ENCODE assay signal across 11 mouse cellular contexts in genomic region chr16:75325296-75325695, GRCm38 (mm10).
DNase-seq lines count a peak whose midpoint lies in the region; ATAC-seq and TF ChIP-seq lines count a peak whose summit lies in the region.
"Had no signal": no experiment of that assay in that cellular context is flagged by ENCODE, and none has a peak within 500 bp of the region (broad histone marks: within the 10 kb centered on the region; RNA-seq: fewer than 3 reads in every experiment).

No protein-coding gene starts in this region.

- H3K79me2 ChIP-seq in MEL (ENCODE audit: control insufficient read depth, insufficient read depth, low read length, poor library complexity), result no peaks in the 10 kb centered on the region

- peak; percentile 92 for ATAC-seq in megakaryocyte progenitor cell, adult 5-6 weeks (replicated peaks; ENCODE audit: poor library complexity)

- peak; percentile 56 for TF ChIP-seq RAD21 in MEL (IDR thresholded peaks at IDR 0.05; ENCODE audit: low read depth, low read length)

- intact Hi-C loops in left cerebral cortex, adult 2 months (cut with DNase I), result loop anchor here (10.0 kb wide), 1 partner anchor 460 kb away; no protein-coding TSS in a partner anchor
- intact Hi-C loops in left cerebral cortex, postnatal 36 days (cut with DNase I), result loop anchor here (10.0 kb wide), 1 partner anchor 470 kb away; no protein-coding TSS in a partner anchor

- H3K9me3 ChIP-seq in MEL (replicated peaks; ENCODE audit: insufficient read depth, low read length), result no peaks in the 10 kb centered on the region
- H3K9me3 ChIP-seq: lung, embryonic 15.5 days had no signal

- no peak for TF ChIP-seq EP300 in MEL (IDR thresholded peaks at IDR 0.05; ENCODE audit: low read depth in 1 of 2, low read length in 2 of 2)

- no peak overlapping the region for H3K9ac ChIP-seq in MEL (ENCODE audit: control insufficient read depth, low read depth, low read length, poor library complexity, severe bottlenecking)
- H3K9ac ChIP-seq: lung, embryonic 15.5 days had no signal

- H3K27ac ChIP-seq in left cerebral cortex, adult 2 months, result no peak overlapping the region
- no peak overlapping the region for H3K27ac ChIP-seq in MEL (ENCODE audit: control insufficient read depth, low read depth, low read length)
- H3K27ac ChIP-seq: lung, embryonic 15.5 days had no signal

- no peaks in the 10 kb centered on the region for H3K4me1 ChIP-seq in MEL (ENCODE audit: control insufficient read depth in 1 of 2, insufficient read depth in 2 of 2, low read length in 2 of 2)
- H3K4me1 ChIP-seq: lung, embryonic 15.5 days had no signal

- TF ChIP-seq CTCF in left cerebral cortex, adult 2 months (IDR thresholded peaks at IDR 0.05), result peak; percentile 56
- peak in 2 of 3 experiments; percentile 6 to 62; a peak in 2 of 6 replicates for TF ChIP-seq CTCF in MEL (IDR thresholded peaks at IDR 0.05 in 2 of 3, conservative IDR thresholded peaks at IDR 0.05 in 1 of 3; ENCODE audit: control insufficient read depth in 1 of 3, insufficient read depth in 1 of 3, low read depth in 2 of 3, low read length in 3 of 3, poor library complexity in 1 of 3, severe bottlenecking in 1 of 3)

- no peaks in the 10 kb centered on the region for H3K36me3 ChIP-seq in MEL (ENCODE audit: control insufficient read depth in 1 of 2, insufficient read depth in 2 of 2, low read length in 2 of 2)
- H3K36me3 ChIP-seq: lung, embryonic 15.5 days had no signal

- TF ChIP-seq POLR2A in MEL (IDR thresholded peaks at IDR 0.05; ENCODE audit: control insufficient read depth in 1 of 2, insufficient read depth in 1 of 2, low read depth in 1 of 2, low read length in 2 of 2, poor library complexity in 1 of 2), result no peak

- H3K4me3 ChIP-seq in left cerebral cortex, adult 2 months, result no peak overlapping the region
- H3K4me3 ChIP-seq in MEL (ENCODE audit: control insufficient read depth in 1 of 2, insufficient read depth in 1 of 2, low read depth in 2 of 2, low read length in 2 of 2), result no peak overlapping the region
- H3K4me3 ChIP-seq: lung, embryonic 15.5 days had no signal

- no peaks in the 10 kb centered on the region; a peak in 1 of 4 replicates for H3K27me3 ChIP-seq in MEL (ENCODE audit: control insufficient read depth in 1 of 2, insufficient read depth in 2 of 2, low read length in 2 of 2)
- H3K27me3 ChIP-seq: lung, embryonic 15.5 days had no signal

- no peak for DNase-seq in left cerebral cortex, adult 2 months (ENCODE audit: extremely low spot score in 1 of 2, low spot score in 2 of 2)
- no peak for DNase-seq in left cerebral cortex, postnatal 36 days (ENCODE audit: low spot score in 2 of 2)
- DNase-seq in MEL (ENCODE audit: low read depth, low spot score), result peak; percentile 60
- DNase-seq in embryo, embryonic 10.5 days (ENCODE audit: low spot score), result peak; percentile 70
- no peak for DNase-seq in right cerebral cortex, postnatal 10 days (ENCODE audit: low spot score in 2 of 2)
- no peak for DNase-seq in kidney, adult 9 months
- DNase-seq in heart, adult 9 months (ENCODE audit: low spot score in 2 of 2), result no peak
- DNase-seq: heart, adult 11 months; kidney, adult 2 months had no signal

TF ChIP-seq in MEL, 35 proteins besides CTCF, POLR2A, EP300 and RAD21:
- TF ChIP-seq MYB (IDR thresholded peaks at IDR 0.05; ENCODE audit: low read depth, low read length) (no peak), MEF2A (IDR thresholded peaks at IDR 0.05; ENCODE audit: extremely low read depth, insufficient replicate concordance, low read depth, low read length, poor library complexity, severe bottlenecking) (no peak), ZC3H11A (IDR thresholded peaks at IDR 0.05; ENCODE audit: low read depth, low read length) (peak; percentile 30; the same call in 1 of the 2 replicates), SMC3 (IDR thresholded peaks at IDR 0.05; ENCODE audit: low read depth, low read length) (peak; percentile 74)

Comparison
In these comparisons a context has a peak if more than half of its experiments do, and no peak if none do; other contexts are left out.
1. DNase-seq: peak in MEL (single experiment) and embryo, embryonic 10.5 days (single experiment); none in left cerebral cortex, adult 2 months (0 of 2), left cerebral cortex, postnatal 36 days (0 of 2), right cerebral cortex, postnatal 10 days (0 of 2), kidney, adult 9 months (single experiment) and heart, adult 9 months (0 of 2).